7 mouse cellular contexts compared by ENCODE assay signal in genomic region chr17:52165891-52166485, GRCm38 (mm10).
"Had no signal": no experiment of that assay in that cellular context is flagged by ENCODE, and none has a peak within 500 bp of the region (broad histone marks: within the 10 kb centered on the region; RNA-seq: fewer than 3 reads in every experiment).

No protein-coding gene starts in this region.

- ATAC-seq: intestine, postnatal 0 days; liver, postnatal 0 days; midbrain, embryonic 13.5 days had no signal

- DNase-seq: kidney, adult 8-10 months; kidney, postnatal 25 days; liver; liver, embryonic 13.5 days; liver, postnatal 0 days had no signal
